Mouse (Mus musculus): ENCODE results near the gene Vmn1r26.
"Not testable (repeated sequence)": the region's sequence is repeated elsewhere in the genome, so short reads cannot be mapped to it uniquely, and the experiment has no call there.

Vmn1r26 gene

GRCm38 (mm10) chr6:58015059-58015458 is at the start of gene Vmn1r26:
Gene Vmn1r26 (minus strand): TSS chr6:58015159.
- no peak for DNase-seq (ENCODE audit: low spot score in 2 of 2)

- DNase-seq (ENCODE audit: low spot score in 2 of 2) = no peak
These were observed 29.1 kb upstream of the Vmn1r26 start for GRCm38 (mm10) chr6:58044025-58044424.

- peak in 1 of 2 experiments; percentile 5 for DNase-seq (ENCODE audit: low spot score in 2 of 2)
These were observed 2.5 kb upstream of the Vmn1r26 start for GRCm38 (mm10) chr6:58017478-58017877.

GRCm38 (mm10) chr6:57980710-57981109 is 34.2 kb downstream of the Vmn1r26 start, which contains the start of gene Vmn1r25:
Gene Vmn1r25 (minus strand): TSS chr6:57980810.
- DNase-seq (ENCODE audit: low spot score in 2 of 2) = no peak

GRCm38 (mm10) chr6:57961403-57961802 is 53.6 kb downstream of the Vmn1r26 start, which contains the start of gene Vmn1r24:
Gene Vmn1r24 (minus strand): TSS chr6:57961503.
- not testable (repeated sequence) for DNase-seq (ENCODE audit: low spot score in 2 of 2)

Data from frontal cortex, postnatal 10 days (tissue).